Mouse (Mus musculus): Measurements from ENCODE around the gene Zkscan16. TPM values are rescaled to one million over a fixed set of nuclear protein-coding genes. Genes with fewer than 3 reads are reported as not detected.

The Zkscan16 gene
- total and polyA plus RNA-seq, 3 experiments: not detected

DNA sequence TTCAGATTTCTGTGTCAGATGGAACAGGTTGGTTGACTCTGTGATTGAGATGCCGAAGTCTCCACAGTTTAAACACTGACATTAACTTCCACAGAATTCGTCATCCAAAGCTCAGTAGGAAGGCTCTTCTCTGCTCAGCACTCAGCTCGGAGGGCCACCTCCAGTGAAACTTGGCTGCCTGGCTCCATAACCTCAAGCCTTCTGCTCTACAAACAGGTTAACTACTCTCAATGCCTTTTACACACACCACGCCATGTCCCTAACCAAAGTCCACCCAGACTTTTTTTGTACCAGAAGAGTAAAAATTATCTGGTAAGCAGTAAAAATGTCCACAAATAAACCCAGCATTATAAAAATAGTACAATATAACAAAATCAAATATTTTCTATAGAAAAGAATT, 46.0 kb upstream of the Zkscan16 start:
- dilution Hi-C loops (cut with MboI; ENCODE audit: extremely low pct_ligation_motif_present, extremely low pct_unique_long_range_greater_than_20kb, low sequenced_read_pairs): no loop called here
- in situ Hi-C loops (cut with MboI; ENCODE audit: low pct_ligation_motif_present, low pct_unique_long_range_greater_than_20kb, low sequenced_read_pairs): no loop called here
- TF ChIP-seq MEF2A (IDR thresholded peaks at IDR 0.05; ENCODE audit: borderline replicate concordance, low read depth, low read length) (no peak), MAZ (IDR thresholded peaks at IDR 0.05; ENCODE audit: low read depth, low read length) (no peak), NRF1 (IDR thresholded peaks at IDR 0.05; ENCODE audit: low read depth, low read length) (no peak), KAT2A (IDR thresholded peaks at IDR 0.05; ENCODE audit: insufficient replicate concordance, low read length) (no peak), JUND (conservative IDR thresholded peaks at IDR 0.05; ENCODE audit: low read depth, low read length) (no peak), ZNF384 (IDR thresholded peaks at IDR 0.05; ENCODE audit: low read depth, low read length) (no peak), TCF12 (IDR thresholded peaks at IDR 0.05; ENCODE audit: low read depth, low read length) (no peak), PAX5 (IDR thresholded peaks at IDR 0.05; ENCODE audit: low read length) (no peak), NELFE (IDR thresholded peaks at IDR 0.05; ENCODE audit: low read depth, low read length) (no peak), CHD2 (IDR thresholded peaks at IDR 0.05; ENCODE audit: low read length) (no peak), SMC3 (IDR thresholded peaks at IDR 0.05; ENCODE audit: low read depth, low read length) (no peak), MAFK (IDR thresholded peaks at IDR 0.05; ENCODE audit: insufficient replicate concordance, low read length) (no peak), MYC (IDR thresholded peaks at IDR 0.05; ENCODE audit: low read depth, low read length) (no peak), ETS1 (conservative IDR thresholded peaks at IDR 0.05; ENCODE audit: low read depth, low read length) (no peak), MAX (IDR thresholded peaks at IDR 0.05; ENCODE audit: low read length) (no peak), POLR2A (IDR thresholded peaks at IDR 0.05; ENCODE audit: low read depth, low read length) (no peak), SIN3A (IDR thresholded peaks at IDR 0.05; ENCODE audit: low read length) (no peak), GABPA (IDR thresholded peaks at IDR 0.05; ENCODE audit: insufficient replicate concordance, low read depth, low read length) (no peak)

DNA sequence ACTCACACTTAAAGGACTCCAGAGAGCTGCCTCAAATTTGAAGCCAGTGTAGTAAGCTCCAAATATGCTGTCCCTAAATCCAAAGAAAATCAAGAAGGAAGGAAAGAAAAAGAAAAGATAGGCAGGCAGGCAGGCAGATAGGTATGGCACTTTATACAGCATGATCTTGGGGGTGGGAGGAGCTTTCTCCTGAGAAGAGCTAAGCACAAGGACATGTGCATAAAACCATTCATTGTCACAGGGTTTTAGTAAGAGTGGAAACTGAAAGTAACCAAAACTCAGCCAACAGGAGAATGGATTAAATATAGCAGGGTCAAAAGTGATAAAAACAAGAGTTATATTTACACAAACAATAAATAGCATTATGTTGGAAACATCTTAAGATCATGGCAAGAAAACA, 45.1 kb upstream of the Zkscan16 start:
- no peak for TF ChIP-seq CTCF (conservative IDR thresholded peaks at IDR 0.05 in 1 of 2, IDR thresholded peaks at IDR 0.05 in 1 of 2; ENCODE audit: low read depth in 2 of 2, low read length in 2 of 2)
- TF ChIP-seq NRF1 (IDR thresholded peaks at IDR 0.05; ENCODE audit: low read depth, low read length): no peak
- no peak for TF ChIP-seq KAT2A (IDR thresholded peaks at IDR 0.05; ENCODE audit: insufficient replicate concordance, low read length)
- TF ChIP-seq USF1 (IDR thresholded peaks at IDR 0.05; ENCODE audit: low read depth, low read length): no peak
- TF ChIP-seq MEF2A (IDR thresholded peaks at IDR 0.05; ENCODE audit: borderline replicate concordance, low read depth, low read length): no peak
- TF ChIP-seq CHD2 (IDR thresholded peaks at IDR 0.05; ENCODE audit: low read length): no peak
- TF ChIP-seq JUND (conservative IDR thresholded peaks at IDR 0.05; ENCODE audit: low read depth, low read length): no peak
- no peak for TF ChIP-seq ZNF384 (IDR thresholded peaks at IDR 0.05; ENCODE audit: low read depth, low read length)
- no peak for TF ChIP-seq TBP (conservative IDR thresholded peaks at IDR 0.05; ENCODE audit: low read depth, low read length)
- TF ChIP-seq IRF4 (IDR thresholded peaks at IDR 0.05; ENCODE audit: low read depth, low read length): no peak
- TF ChIP-seq MYC (IDR thresholded peaks at IDR 0.05; ENCODE audit: low read depth, low read length): no peak
- no peak for TF ChIP-seq NELFE (IDR thresholded peaks at IDR 0.05; ENCODE audit: low read depth, low read length)
- no peak for TF ChIP-seq EP300 (IDR thresholded peaks at IDR 0.05; ENCODE audit: low read length)
- no peak for TF ChIP-seq HCFC1 (IDR thresholded peaks at IDR 0.05; ENCODE audit: low read depth, low read length)
- TF ChIP-seq MAZ (IDR thresholded peaks at IDR 0.05; ENCODE audit: low read depth, low read length): no peak
- no peak for TF ChIP-seq SIN3A (IDR thresholded peaks at IDR 0.05; ENCODE audit: low read length)
- no peak for TF ChIP-seq UBTF (IDR thresholded peaks at IDR 0.05; ENCODE audit: low read depth, low read length)
- dilution Hi-C loops (cut with MboI; ENCODE audit: extremely low pct_ligation_motif_present, extremely low pct_unique_long_range_greater_than_20kb, low sequenced_read_pairs) (no loop called here), in situ Hi-C loops (cut with MboI; ENCODE audit: low pct_ligation_motif_present, low pct_unique_long_range_greater_than_20kb, low sequenced_read_pairs) (no loop called here)
- Histone ChIP-seq H3K27me3 (replicated peaks) (no peaks in the 10 kb centered on the region), H3K79me2 (replicated peaks; ENCODE audit: control insufficient read depth, extremely low read depth, insufficient read depth, poor library complexity, severe bottlenecking) (peaks cover 51% of the 10 kb centered on the region), H3K36me3 (replicated peaks in 1 of 2; ENCODE audit: control insufficient read depth in 1 of 2, insufficient read depth in 1 of 2, low read length in 1 of 2) (peaks cover 0 to 15% of the 10 kb centered on the region in 2 experiments), H3K9ac (ENCODE audit: insufficient read depth, low read depth) (no peak overlapping the region), H3K4me3 (replicated peaks in 1 of 3; ENCODE audit: low read depth in 2 of 3, low read length in 2 of 3, poor library complexity in 1 of 3) (no peak overlapping the region), H3K9me3 (replicated peaks; ENCODE audit: low read length) (no peaks in the 10 kb centered on the region), H3K27ac (ENCODE audit: insufficient read depth, low read depth) (no peak overlapping the region), H3K4me2 (ENCODE audit: insufficient read depth, low read depth, poor library complexity, severe bottlenecking) (no peak overlapping the region), H3K4me1 (ENCODE audit: control insufficient read depth in 1 of 2, insufficient read depth in 2 of 2) (peaks cover 0 to 47% of the 10 kb centered on the region in 2 experiments; a peak in 2 of 4 replicates)
- peak; percentile 51 for DNase-seq (ENCODE audit: extremely low read depth)

More for the DNA sequence above, 46.0 kb upstream of the Zkscan16 start:
- Histone ChIP-seq H3K79me2 (replicated peaks; ENCODE audit: control insufficient read depth, extremely low read depth, insufficient read depth, poor library complexity, severe bottlenecking) (peaks cover 48% of the 10 kb centered on the region), H3K4me3 (replicated peaks in 1 of 3; ENCODE audit: low read depth in 2 of 3, low read length in 2 of 3, poor library complexity in 1 of 3) (no peak overlapping the region), H3K4me1 (ENCODE audit: control insufficient read depth in 1 of 2, insufficient read depth in 2 of 2) (peaks cover 0 to 49% of the 10 kb centered on the region in 2 experiments; a peak in 2 of 4 replicates), H3K27me3 (replicated peaks) (no peaks in the 10 kb centered on the region), H3K4me2 (ENCODE audit: insufficient read depth, low read depth, poor library complexity, severe bottlenecking) (no peak overlapping the region), H3K9me3 (replicated peaks; ENCODE audit: low read length) (no peaks in the 10 kb centered on the region), H3K27ac (ENCODE audit: insufficient read depth, low read depth) (no peak overlapping the region), H3K36me3 (replicated peaks in 1 of 2; ENCODE audit: control insufficient read depth in 1 of 2, insufficient read depth in 1 of 2, low read length in 1 of 2) (peaks cover 0 to 9% of the 10 kb centered on the region in 2 experiments), H3K9ac (ENCODE audit: insufficient read depth, low read depth) (no peak overlapping the region)
- no peak for DNase-seq (ENCODE audit: extremely low read depth)
